Mouse (Mus musculus) T-helper 1 cell (primary cell): ENCODE results near the gene Efnb1.

Source experiments
- in situ Hi-C: fragments of 300-600 bp; cut with MboI, MseI; formaldehyde crosslinking; loops from one replicate; pipeline ENCODE4 v1.15.1; 2025; ENCODE audit warnings: high pct_unique_total_duplicates

Gene Efnb1

GRCm38 (mm10) chrX:99135523-99136258 is at the start of gene Efnb1:
TSS of gene Efnb1 (plus strand) at chrX:99136130.
- in situ Hi-C loops, result no loop called here

- in situ Hi-C loops, result no loop called here
These were observed 43.2 kb upstream of the Efnb1 start for GRCm38 (mm10) chrX:99092704-99093103.

- in situ Hi-C loops, result loop anchor here (5.0 kb wide), 1 partner anchor 34 kb away; no protein-coding TSS in a partner anchor
These were observed 24.7 kb upstream of the Efnb1 start for GRCm38 (mm10) chrX:99111088-99111724.

GRCm38 (mm10) chrX:99119510-99119909 is 16.4 kb upstream of the Efnb1 start:
- in situ Hi-C loops, result no loop called here

GRCm38 (mm10) chrX:99130059-99130458 is 5.9 kb upstream of the Efnb1 start:
- in situ Hi-C loops, result loop anchor here (5.0 kb wide), 2 partner anchors 392 to 527 kb away; no protein-coding TSS in a partner anchor

GRCm38 (mm10) chrX:99132573-99132972 is 3.4 kb upstream of the Efnb1 start:
- in situ Hi-C loops, result loop anchor here (5.0 kb wide), 2 partner anchors 390 to 525 kb away; no protein-coding TSS in a partner anchor

- in situ Hi-C loops, result loop anchor here (5.0 kb wide), 2 partner anchors 387 to 522 kb away; no protein-coding TSS in a partner anchor
These were observed 1.0 kb upstream of the Efnb1 start for GRCm38 (mm10) chrX:99134891-99135290.

GRCm38 (mm10) chrX:99136431-99136966 is 569 bp downstream of the Efnb1 start:
- in situ Hi-C loops, result no loop called here

GRCm38 (mm10) chrX:99137143-99137870 is 1.4 kb downstream of the Efnb1 start:
- in situ Hi-C loops, result no loop called here

GRCm38 (mm10) chrX:99137928-99138740 is 2.2 kb downstream of the Efnb1 start:
- in situ Hi-C loops, result no loop called here

- in situ Hi-C loops, result no loop called here
These were observed 5.1 kb downstream of the Efnb1 start for GRCm38 (mm10) chrX:99141079-99141478.

GRCm38 (mm10) chrX:99141900-99142299 is 6.0 kb downstream of the Efnb1 start:
- in situ Hi-C loops, result no loop called here

GRCm38 (mm10) chrX:99145561-99145960 is 9.6 kb downstream of the Efnb1 start:
- in situ Hi-C loops, result no loop called here

GRCm38 (mm10) chrX:99148061-99148905 is 12.4 kb downstream of the Efnb1 start:
- in situ Hi-C loops, result no loop called here

- in situ Hi-C loops, result no loop called here
These were observed 13.1 kb downstream of the Efnb1 start for GRCm38 (mm10) chrX:99149047-99149446.

- in situ Hi-C loops, result no loop called here
These were observed 14.0 kb downstream of the Efnb1 start for GRCm38 (mm10) chrX:99149900-99150299.

GRCm38 (mm10) chrX:99150712-99151111 is 14.8 kb downstream of the Efnb1 start:
- in situ Hi-C loops, result no loop called here

GRCm38 (mm10) chrX:99151434-99151833 is 15.5 kb downstream of the Efnb1 start:
- in situ Hi-C loops, result no loop called here

- in situ Hi-C loops, result no loop called here
These were observed 16.2 kb downstream of the Efnb1 start for GRCm38 (mm10) chrX:99152141-99152540.
